Mouse (Mus musculus) cortical plate, adult 2 months (tissue): ENCODE results near the gene Mllt10.

ENCODE experiments used
- CTCF ChIP-seq: fragments of 200-500 bp; IDR thresholded peaks from 2 replicates; pipeline ENCODE4 v1.5.1; 2011; ENCODE audit warnings: mild to moderate bottlenecking, control low read depth, low read length; ENCODE audit not compliant: insufficient read depth; ENCODE audit errors: extremely low read depth
- POLR2A ChIP-seq: fragments of 200-500 bp; IDR thresholded peaks from 2 replicates; pipeline ENCODE4 v1.6.1; 2011; ENCODE audit warnings: mild to moderate bottlenecking, low read length, control low read depth; ENCODE audit not compliant: insufficient read depth; ENCODE audit errors: extremely low read depth

DNA sequence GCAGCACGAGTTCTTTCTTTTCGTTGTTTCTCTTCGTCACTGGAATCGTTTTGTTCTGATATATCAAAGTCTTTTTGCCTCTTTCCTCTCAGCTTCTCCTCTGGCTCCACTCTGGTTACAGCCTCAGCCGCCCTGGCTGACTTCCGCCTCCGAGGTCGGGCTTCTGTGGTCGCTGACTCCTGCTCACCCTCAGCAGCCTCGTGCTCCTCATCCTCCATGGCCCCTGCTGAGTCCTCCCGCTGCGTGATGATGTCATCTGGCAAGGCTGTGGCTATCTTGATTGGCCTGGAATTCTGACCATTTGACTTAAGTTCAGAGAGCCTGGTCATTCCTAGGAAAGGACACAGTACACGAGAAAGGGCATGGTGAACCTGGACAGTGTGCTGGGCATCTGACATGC, 164.5 kb downstream of the Mllt10 start:
- TF ChIP-seq POLR2A (no peak), CTCF (no peak)
